Mouse (Mus musculus) G1E (cell line): Measurements from ENCODE around the gene Olfr609.

Experiments
- CTCF ChIP-seq: IDR thresholded peaks from 2 replicates; pipeline ENCODE4 v1.5.1; 2012; ENCODE audit warnings: low read depth, low read length, inconsistent platforms, mixed read lengths
- POLR2AphosphoS5 ChIP-seq: IDR thresholded peaks from 2 replicates; pipeline ENCODE4 v1.6.1; 2012; ENCODE audit warnings: low read depth, low read length, inconsistent platforms; ENCODE audit not compliant: insufficient replicate concordance
- TAL1 ChIP-seq: conservative IDR thresholded peaks from 2 replicates; pipeline ENCODE4 v1.6.1; 2012; ENCODE audit warnings: low read depth, low read length, inconsistent platforms, mixed read lengths

DNA sequence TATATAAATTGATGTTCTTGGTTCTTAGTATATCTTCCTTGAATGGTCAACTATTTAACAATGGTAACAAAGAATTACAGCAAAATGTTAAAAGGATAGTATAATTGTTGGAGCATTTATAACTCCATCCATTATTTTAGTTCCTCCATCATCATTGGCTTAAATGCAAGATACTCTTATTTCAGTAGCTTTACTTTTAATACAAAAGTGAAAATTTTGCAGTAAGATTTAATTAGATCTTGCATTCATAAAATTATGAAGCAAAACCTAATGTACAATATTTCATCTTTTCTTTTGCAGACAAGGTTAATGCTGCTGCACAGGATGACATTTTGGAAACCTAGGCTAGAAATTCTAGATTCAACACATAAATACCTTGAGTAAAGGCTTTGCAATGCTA is 28.3 kb downstream of the Olfr609 start, which contains the start of gene Olfr608:
- no peak for TF ChIP-seq CTCF
- no peak for TF ChIP-seq POLR2AphosphoS5
- no peak for TF ChIP-seq TAL1
